In genomic region chr11:18581997-18582780, GRCm38 (mm10) we compare ENCODE assay signal across 12 mouse cellular contexts.
DNase-seq lines count a peak whose midpoint lies in the region; ATAC-seq and TF ChIP-seq lines count a peak whose summit lies in the region.
"Had no signal": no experiment of that assay in that cellular context is flagged by ENCODE, and none has a peak within 500 bp of the region (broad histone marks: within the 10 kb centered on the region; RNA-seq: fewer than 3 reads in every experiment).

No protein-coding gene starts in this region.

- no peak overlapping the region for H3K4me2 ChIP-seq in hindbrain, embryonic 15.5 days
- no peak overlapping the region for H3K4me2 ChIP-seq in heart, embryonic 12.5 days
- H3K4me2 ChIP-seq: intestine, embryonic 15.5 days; limb, embryonic 13.5 days had no signal

- no peaks in the 10 kb centered on the region for H3K9me3 ChIP-seq in hindbrain, embryonic 15.5 days
- no peaks in the 10 kb centered on the region for H3K9me3 ChIP-seq in hindbrain, embryonic 10.5 days
- no peaks in the 10 kb centered on the region for H3K9me3 ChIP-seq in heart, embryonic 12.5 days (replicated peaks)
- H3K9me3 ChIP-seq: G1E; intestine, embryonic 15.5 days; limb, embryonic 13.5 days had no signal

- peak; percentile 73 for ATAC-seq in hindbrain, embryonic 15.5 days (ENCODE audit: low FRiP score, low read depth)
- ATAC-seq in heart, embryonic 12.5 days (ENCODE audit: insufficient number of reproducible peaks, low FRiP score), result 0 out of 2 replicates have a peak, but pooled peaks have one; percentile 29
- no peak for ATAC-seq in monocyte, adult 5-6 weeks (replicated peaks; ENCODE audit: insufficient number of reproducible peaks, low FRiP score, low TSS enrichment, poor library complexity, severe bottlenecking)
- ATAC-seq: intestine, embryonic 15.5 days had no signal

- peak overlapping the region; percentile 47 for H3K27ac ChIP-seq in hindbrain, embryonic 15.5 days (replicated peaks)
- H3K27ac ChIP-seq in hindbrain, embryonic 10.5 days, result no peak overlapping the region
- H3K27ac ChIP-seq in heart, embryonic 12.5 days (ENCODE audit: poor library complexity, severe bottlenecking), result no peak overlapping the region
- H3K27ac ChIP-seq: intestine, embryonic 15.5 days; limb, embryonic 13.5 days had no signal

- no peak overlapping the region for H3K4me3 ChIP-seq in hindbrain, embryonic 15.5 days
- H3K4me3 ChIP-seq in hindbrain, embryonic 10.5 days, result no peak overlapping the region
- no peak overlapping the region for H3K4me3 ChIP-seq in heart, embryonic 12.5 days
- H3K4me3 ChIP-seq in lung, adult 2 months (replicated peaks; ENCODE audit: extremely low read depth, low read depth, low read length), result no peak overlapping the region
- H3K4me3 ChIP-seq: intestine, embryonic 15.5 days; limb, embryonic 13.5 days had no signal

- no peaks in the 10 kb centered on the region for H3K27me3 ChIP-seq in hindbrain, embryonic 15.5 days
- H3K27me3 ChIP-seq in hindbrain, embryonic 10.5 days (ENCODE audit: insufficient read depth, poor library complexity, severe bottlenecking), result no peaks in the 10 kb centered on the region
- no peaks in the 10 kb centered on the region for H3K27me3 ChIP-seq in heart, embryonic 12.5 days (replicated peaks)
- H3K27me3 ChIP-seq: intestine, embryonic 15.5 days had no signal

- no peak for TF ChIP-seq POLR2A in lung, adult 2 months (IDR thresholded peaks at IDR 0.05; ENCODE audit: borderline replicate concordance, extremely low read depth, low read depth, low read length)

- H3K36me3 ChIP-seq in hindbrain, embryonic 15.5 days, result no peaks in the 10 kb centered on the region
- no peaks in the 10 kb centered on the region for H3K36me3 ChIP-seq in hindbrain, embryonic 10.5 days
- H3K36me3 ChIP-seq in heart, embryonic 12.5 days, result no peaks in the 10 kb centered on the region
- H3K36me3 ChIP-seq: G1E; intestine, embryonic 15.5 days; limb, embryonic 13.5 days had no signal

- no peak overlapping the region for H3K9ac ChIP-seq in hindbrain, embryonic 15.5 days
- H3K9ac ChIP-seq in heart, embryonic 12.5 days, result no peak overlapping the region
- H3K9ac ChIP-seq: intestine, embryonic 15.5 days; limb, embryonic 13.5 days had no signal

- no peak for DNase-seq in hindbrain, embryonic 10.5 days (ENCODE audit: low spot score)
- peak; percentile 39 for DNase-seq in cerebellum, adult 8-10 months
- peak; percentile 46 for DNase-seq in lung, adult 2 months
- no peak for DNase-seq in right cerebral cortex, postnatal 4 days
- no peak for DNase-seq in c-Kit-positive CD71-positive TER-119-positive erythroid progenitor cells, embryonic 14.5 days (ENCODE audit: low spot score)
- DNase-seq: thymus, postnatal 4 days had no signal

- H3K4me1 ChIP-seq in hindbrain, embryonic 15.5 days (replicated peaks), result 0 out of 2 replicates have a peak, but pooled peaks cover 8% of the 10 kb centered on the region
- H3K4me1 ChIP-seq in hindbrain, embryonic 10.5 days (replicated peaks), result peaks cover 6% of the 10 kb centered on the region
- peaks cover 4% of the 10 kb centered on the region; the same call in 1 of the 2 replicates for H3K4me1 ChIP-seq in heart, embryonic 12.5 days (replicated peaks)
- no peaks in the 10 kb centered on the region for H3K4me1 ChIP-seq in lung, adult 2 months (ENCODE audit: control insufficient read depth, insufficient read depth, low read length)
- H3K4me1 ChIP-seq: limb, embryonic 13.5 days had no signal

- TF ChIP-seq CTCF in lung, adult 2 months (IDR thresholded peaks at IDR 0.05; ENCODE audit: insufficient read depth, low read length), result no peak

- 57% methylated on average over 2 of the region's 2 CpGs for WGBS in hindbrain, embryonic 15.5 days
- 90% methylated on average over 2 of the region's 2 CpGs for WGBS in hindbrain, embryonic 10.5 days
- WGBS in heart, embryonic 12.5 days, result 41% methylated on average over 2 of the region's 2 CpGs
- WGBS in lung, adult 2 months, result 39% methylated on average over 2 of the region's 2 CpGs

Comparison
In these comparisons a context has a peak if more than half of its experiments do, and no peak if none do; other contexts are left out.
1. DNase-seq: peak in cerebellum, adult 8-10 months (single experiment) and lung, adult 2 months (single experiment); none in hindbrain, embryonic 10.5 days (single experiment), right cerebral cortex, postnatal 4 days (single experiment) and c-Kit-positive CD71-positive TER-119-positive erythroid progenitor cells, embryonic 14.5 days (single experiment).